Mouse (Mus musculus): ENCODE measurements around the gene Ccpg1os.

DNA sequence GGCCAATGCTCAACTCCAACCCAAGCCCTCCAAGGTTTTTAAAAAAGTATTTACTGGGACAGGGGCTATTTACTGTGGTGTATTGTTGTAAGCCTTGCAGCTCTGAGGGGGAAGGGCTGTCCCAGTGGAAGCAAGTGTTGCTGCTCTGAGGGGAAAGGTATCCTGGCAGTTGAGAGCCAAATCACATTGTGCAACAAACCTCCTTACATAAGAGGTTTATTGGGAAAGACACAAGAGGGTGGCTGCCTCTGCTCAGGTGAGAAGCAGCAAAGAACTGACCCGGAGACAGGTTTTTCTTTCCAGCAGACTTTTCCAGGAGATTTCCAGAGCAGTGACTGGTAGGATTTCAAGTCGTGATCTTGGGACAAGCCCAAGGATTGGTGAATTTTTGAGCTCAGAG is 48.9 kb downstream of the Ccpg1os start:
- TF ChIP-seq POLR2A (IDR thresholded peaks at IDR 0.05; ENCODE audit: insufficient read depth, low read depth, low read length) (no peak), EP300 (IDR thresholded peaks at IDR 0.05; ENCODE audit: insufficient read depth, low read depth, low read length) (no peak), CTCF (IDR thresholded peaks at IDR 0.05) (no peak)
